Mouse (Mus musculus) liver, adult 2 months (tissue): ENCODE measurements around the gene Gclc.
A peak's percentile ranks its signal among the peaks of the same experiment; 100 is the strongest.

Experiments used
- CTCF ChIP-seq: fragments of 200-500 bp; IDR thresholded peaks from 2 replicates; pipeline ENCODE4 v1.5.1; 2011; ENCODE audit warnings: low read depth, low read length, control low read depth
- POLR2A ChIP-seq: fragments of 200-500 bp; IDR thresholded peaks from 2 replicates; pipeline ENCODE4 v1.6.1; 2011; ENCODE audit warnings: low read length, control low read depth; ENCODE audit not compliant: insufficient read depth; ENCODE audit errors: extremely low read depth

DNA sequence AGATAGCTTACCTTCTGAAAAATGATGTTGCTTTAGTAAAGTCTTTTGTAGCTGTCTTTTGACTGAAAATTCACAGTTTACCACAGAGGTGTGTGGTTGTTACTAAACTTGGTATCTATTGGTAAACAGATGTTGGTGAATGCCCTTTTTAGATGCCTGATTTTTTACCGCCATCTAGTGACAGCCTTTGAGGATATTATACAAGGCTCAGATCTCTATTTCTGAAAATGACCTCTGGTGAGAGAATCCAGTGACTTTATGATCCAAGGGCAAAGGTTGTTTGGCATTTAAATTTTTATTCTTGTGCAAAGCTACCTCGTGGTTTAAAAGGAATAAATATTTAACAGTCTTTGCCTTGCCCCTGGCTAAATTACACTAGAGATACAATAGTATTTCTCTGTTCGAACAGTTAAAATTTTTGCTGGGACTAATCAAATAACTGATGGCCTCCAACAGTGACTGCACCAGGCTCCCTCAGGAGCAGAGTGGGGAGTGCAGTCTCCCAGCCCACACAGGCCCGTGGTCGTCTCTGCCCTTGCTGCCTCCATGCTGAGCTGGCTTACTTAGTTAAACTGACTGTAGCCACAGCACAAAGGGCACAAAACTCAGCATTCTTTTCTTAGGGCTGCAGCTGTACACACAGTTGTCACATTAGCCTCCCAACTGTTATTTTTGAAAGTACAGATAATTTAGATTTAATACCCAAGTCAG lies 27.3 kb downstream of the Gclc start:
- TF ChIP-seq CTCF (0 out of 2 replicates have a peak, but pooled peaks have one; percentile 21), POLR2A (no peak)
